Mouse (Mus musculus) forebrain, postnatal 0 days (tissue): ENCODE measurements at regions not wholly inside any gene's neighbourhood (a gene's known extent, or its start where the extent isn't known, plus 50 kb on each side); places are given as distances from the start of the nearest gene placed in this dataset.
"Not testable (repeated sequence)": the region's sequence is repeated elsewhere in the genome, so short reads cannot be mapped to it uniquely, and the experiment has no call there.

Experiments
- ATAC-seq: fragments of 200-750 bp; cut with Nextera tagmentation; 2 replicates; pipeline ENCODE4 v1.8.0; 2017; ENCODE audit warnings: mild to moderate bottlenecking, moderate library complexity
- DNase-seq: peaks from one replicate; pipeline ENCODE4 v3.0.0-alpha.2; 2015
- H3K27ac ChIP-seq: fragments of 300-500 bp; sonication (generic); 2 replicates; pipeline ENCODE4 v1.5.1; 2014; ENCODE audit warnings: low read depth, mild to moderate bottlenecking, antibody characterized with exemption, low read length, moderate library complexity, mixed read lengths
- H3K27me3 ChIP-seq: fragments of 300-500 bp; sonication (generic); 2 replicates; pipeline ENCODE4 v1.6.1; 2014; ENCODE audit warnings: mild to moderate bottlenecking, low read length, mixed read lengths; ENCODE audit not compliant: insufficient read depth
- H3K36me3 ChIP-seq: fragments of 300-500 bp; sonication (generic); 2 replicates; pipeline ENCODE4 v1.6.1; 2014; ENCODE audit warnings: mild to moderate bottlenecking, moderate library complexity; ENCODE audit not compliant: insufficient read depth
- H3K4me1 ChIP-seq: fragments of 300-500 bp; sonication (generic); 2 replicates; pipeline ENCODE4 v1.6.1; 2014; ENCODE audit warnings: antibody characterized with exemption; ENCODE audit not compliant: insufficient read depth
- H3K4me2 ChIP-seq: fragments of 300-500 bp; sonication (generic); 2 replicates; pipeline ENCODE4 v1.6.1; 2014; ENCODE audit warnings: low read depth, mild to moderate bottlenecking, moderate library complexity
- H3K4me3 ChIP-seq: fragments of 300-500 bp; sonication (generic); 2 replicates; pipeline ENCODE4 v1.5.1; 2014; ENCODE audit warnings: low read depth, low read length, mixed read lengths
- H3K9ac ChIP-seq: fragments of 300-500 bp; sonication (generic); 2 replicates; pipeline ENCODE4 v1.6.1; 2014; ENCODE audit warnings: mild to moderate bottlenecking
- H3K9me3 ChIP-seq: fragments of 300-500 bp; sonication (generic); 2 replicates; pipeline ENCODE4 v1.6.1; 2016; ENCODE audit warnings: low read length
- CTCF ChIP-seq: sonication (generic); IDR thresholded peaks from 2 replicates; pipeline ENCODE4 v1.5.1; 2016; ENCODE audit warnings: antibody characterized with exemption, control low read depth, low read depth
- WGBS: fragments of 180-500 bp; shearing (Covaris S2); extraction: QIAGEN DNeasy Blood & Tissue Kit; methylation state at CpG from one replicate; pipeline ENCODE4 v1.1.7; 2014; 5-methylcytosine and 5-hydroxymethylcytosine counted together

- no peak overlapping the region for H3K9ac ChIP-seq
- no peak for ATAC-seq
- WGBS = 50% methylated on average over 10 of the region's 10 CpGs
These were observed 119.9 kb downstream of the Bod1 start for GRCm38 (mm10) chr11:31551614-31552271.

GRCm38 (mm10) chr11:31550747-31551613, 120.7 kb downstream of the Bod1 start:
- no peak for TF ChIP-seq CTCF
- Histone ChIP-seq H3K9ac (no peak overlapping the region), H3K4me2 (no peak overlapping the region), H3K4me3 (no peak overlapping the region), H3K27me3 (no peaks in the 10 kb centered on the region), H3K27ac (no peak overlapping the region), H3K4me1 (no peaks in the 10 kb centered on the region), H3K36me3 (no peaks in the 10 kb centered on the region), H3K9me3 (no peaks in the 10 kb centered on the region)
- DNase-seq (no peak), ATAC-seq (peak; percentile 20)
- 61% methylated on average over 6 of the region's 6 CpGs for WGBS

More at GRCm38 (mm10) chr11:31551614-31552271, 119.9 kb downstream of the Bod1 start:
- H3K4me1 ChIP-seq = no peaks in the 10 kb centered on the region
- no peak overlapping the region for H3K4me3 ChIP-seq
- H3K27me3 ChIP-seq = no peaks in the 10 kb centered on the region
- no peak for DNase-seq
- no peak overlapping the region for H3K27ac ChIP-seq
- H3K4me2 ChIP-seq = no peak overlapping the region
- TF ChIP-seq CTCF = no peak
- H3K36me3 ChIP-seq = no peaks in the 10 kb centered on the region
- H3K9me3 ChIP-seq = no peaks in the 10 kb centered on the region

GRCm38 (mm10) chr11:31545514-31545913, 126.2 kb downstream of the Bod1 start:
- not testable (repeated sequence) for H3K4me2 ChIP-seq, H3K27me3 ChIP-seq, ATAC-seq, H3K4me1 ChIP-seq, DNase-seq, H3K36me3 ChIP-seq, H3K9ac ChIP-seq, H3K27ac ChIP-seq, H3K9me3 ChIP-seq, H3K4me3 ChIP-seq
- WGBS = 91% methylated on average over 10 of the region's 10 CpGs

DNA sequence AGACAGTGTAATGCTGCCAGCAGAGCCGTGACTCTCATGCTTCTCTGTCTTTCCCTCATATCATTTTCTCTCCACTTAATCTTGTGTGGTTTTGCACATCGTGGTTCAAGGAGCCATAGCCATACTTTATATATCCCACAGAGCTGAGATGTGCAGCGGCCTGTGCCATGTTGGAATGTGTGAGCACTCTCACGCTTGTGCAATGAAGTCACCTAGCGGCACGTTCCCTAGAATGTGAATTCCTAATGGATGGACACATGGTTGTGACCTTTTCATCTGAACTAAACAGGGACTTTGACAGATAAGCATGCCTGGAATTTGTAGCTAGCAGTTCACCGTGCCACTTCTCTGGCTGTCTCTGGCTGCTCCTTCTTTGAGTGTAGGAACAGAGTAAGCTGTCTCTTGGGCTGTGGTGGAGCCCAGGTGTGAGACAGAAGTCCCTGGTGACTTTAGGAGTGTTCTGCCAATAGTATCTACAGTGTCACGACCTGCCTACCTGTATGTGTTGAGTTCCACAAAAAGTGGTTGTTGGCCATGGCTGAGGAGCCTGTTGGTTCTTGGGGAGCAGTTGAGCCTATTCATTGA, 129.0 kb downstream of the Bod1 start:
- H3K27me3 ChIP-seq = no peaks in the 10 kb centered on the region
- H3K9me3 ChIP-seq = no peaks in the 10 kb centered on the region
- WGBS = 87% methylated on average over 8 of the region's 8 CpGs

GRCm38 (mm10) chr11:31541425-31541824, 130.3 kb downstream of the Bod1 start:
- Histone ChIP-seq H3K4me2 (no peak overlapping the region), H3K4me3 (no peak overlapping the region), H3K27me3 (no peaks in the 10 kb centered on the region), H3K9ac (no peak overlapping the region), H3K4me1 (no peaks in the 10 kb centered on the region), H3K27ac (no peak overlapping the region), H3K36me3 (no peaks in the 10 kb centered on the region), H3K9me3 (no peaks in the 10 kb centered on the region)
- ATAC-seq (no peak), DNase-seq (no peak)
- WGBS = 93% methylated on average over 3 of the region's 3 CpGs
- no peak for TF ChIP-seq CTCF

More for the DNA sequence above, 129.0 kb downstream of the Bod1 start:
- DNase-seq (no peak), ATAC-seq (no peak)
- Histone ChIP-seq H3K9ac (no peak overlapping the region), H3K4me3 (no peak overlapping the region), H3K36me3 (no peaks in the 10 kb centered on the region), H3K27ac (no peak overlapping the region), H3K4me1 (no peaks in the 10 kb centered on the region), H3K4me2 (no peak overlapping the region)
- TF ChIP-seq CTCF = no peak

DNA sequence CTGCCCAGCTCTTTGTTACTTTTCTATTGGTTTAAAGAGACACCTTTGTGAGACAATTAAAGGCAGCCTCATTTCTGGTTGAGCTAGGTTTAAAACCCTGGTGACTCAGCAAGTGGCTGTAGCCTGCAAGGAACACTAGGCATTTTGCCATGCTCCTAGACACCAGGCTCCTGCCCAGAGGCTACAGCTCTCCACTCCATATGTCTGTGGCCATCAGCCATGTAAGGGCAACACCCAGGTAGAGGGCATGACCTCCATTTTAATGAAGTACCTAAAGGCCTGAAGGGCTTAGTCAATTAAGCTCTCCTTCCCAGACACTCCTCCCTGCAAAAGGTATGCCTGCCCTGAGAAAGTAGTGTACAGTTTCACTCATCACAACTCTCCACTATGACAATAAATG, 130.9 kb downstream of the Bod1 start:
- no peak for ATAC-seq
- Histone ChIP-seq H3K27ac (no peak overlapping the region), H3K27me3 (no peaks in the 10 kb centered on the region), H3K9me3 (no peaks in the 10 kb centered on the region), H3K4me1 (no peaks in the 10 kb centered on the region), H3K9ac (no peak overlapping the region), H3K4me2 (no peak overlapping the region), H3K36me3 (no peaks in the 10 kb centered on the region), H3K4me3 (no peak overlapping the region)
- TF ChIP-seq CTCF = no peak
- no peak for DNase-seq

GRCm38 (mm10) chr11:31531416-31531815, 140.3 kb downstream of the Bod1 start:
- no peak for ATAC-seq
- no peaks in the 10 kb centered on the region for H3K27me3 ChIP-seq

More at GRCm38 (mm10) chr11:31531416-31531815, 140.3 kb downstream of the Bod1 start:
- no peaks in the 10 kb centered on the region for H3K9me3 ChIP-seq
- DNase-seq = no peak
- WGBS = 81% methylated on average over 2 of the region's 2 CpGs
- no peak overlapping the region for H3K9ac ChIP-seq
- no peak for TF ChIP-seq CTCF
- no peak overlapping the region for H3K4me3 ChIP-seq
- H3K4me2 ChIP-seq = no peak overlapping the region
- H3K36me3 ChIP-seq = no peaks in the 10 kb centered on the region
- H3K4me1 ChIP-seq = no peaks in the 10 kb centered on the region
- H3K27ac ChIP-seq = no peak overlapping the region
